Mouse (Mus musculus) ES-Bruce4 (cell line): ENCODE results near the gene Cdhr2.

ENCODE experiments used
- CTCF ChIP-seq: IDR thresholded peaks from one replicate; pipeline ENCODE4 v1.8.1; 2011; ENCODE audit warnings: low read depth, low read length
- POLR2A ChIP-seq: IDR thresholded peaks from one replicate; pipeline ENCODE4 v1.8.1; 2011; ENCODE audit warnings: low read length; ENCODE audit not compliant: insufficient read depth

- TF ChIP-seq CTCF (no peak), POLR2A (no peak)
These were observed 64.3 kb downstream of the Cdhr2 start for GRCm38 (mm10) chr13:54765281-54766191.
